Mouse (Mus musculus) intestine, embryonic 14.5 days (tissue): ENCODE measurements around the gene Trim2. TPM values are rescaled to one million over a fixed set of nuclear protein-coding genes. Genes with fewer than 3 reads are reported as not detected.

Source experiments
- ATAC-seq: fragments of 200-750 bp; cut with Nextera tagmentation; replicated peaks from 2 replicates; pipeline ENCODE4 v1.8.0; 2017; ENCODE audit warnings: low read depth, moderate number of reproducible peaks, moderate TSS enrichment, moderate library complexity; ENCODE audit not compliant: low FRiP score, low TSS enrichment
- DNase-seq: peaks from one replicate; pipeline ENCODE4 v3.0.0-alpha.2; 2018; ENCODE audit warnings: low spot score
- H3K27ac ChIP-seq: fragments of 300-500 bp; sonication (generic); 2 replicates; pipeline ENCODE4 v1.5.1; 2014; ENCODE audit warnings: low read depth, mild to moderate bottlenecking, control low read depth
- H3K27me3 ChIP-seq: fragments of 300-500 bp; sonication (generic); replicated peaks from 2 replicates; pipeline ENCODE4 v1.6.1; 2014; ENCODE audit warnings: low read length, control low read depth; ENCODE audit not compliant: control insufficient read depth, insufficient read depth
- H3K36me3 ChIP-seq: fragments of 300-500 bp; sonication (generic); 2 replicates; pipeline ENCODE4 v1.6.1; 2014; ENCODE audit warnings: low read length, control low read depth; ENCODE audit not compliant: control insufficient read depth, insufficient read depth
- H3K4me1 ChIP-seq: fragments of 300-500 bp; sonication (generic); replicated peaks from 2 replicates; pipeline ENCODE4 v1.6.1; 2014; ENCODE audit warnings: low read length, control low read depth, mixed read lengths; ENCODE audit not compliant: control insufficient read depth, insufficient read depth
- H3K4me2 ChIP-seq: fragments of 300-500 bp; sonication (generic); 2 replicates; pipeline ENCODE4 v1.6.1; 2014; ENCODE audit warnings: low read length
- H3K4me3 ChIP-seq: fragments of 300-500 bp; sonication (generic); 2 replicates; pipeline ENCODE4 v1.5.1; 2014; ENCODE audit warnings: low read depth, low read length, control low read depth, mixed read lengths
- H3K9ac ChIP-seq: fragments of 300-500 bp; sonication (generic); 2 replicates; pipeline ENCODE4 v1.6.1; 2014; ENCODE audit warnings: mild to moderate bottlenecking, low read length
- H3K9me3 ChIP-seq: fragments of 300-500 bp; sonication (generic); 2 replicates; pipeline ENCODE4 v1.6.1; 2016; ENCODE audit warnings: low read length, control low read depth; ENCODE audit not compliant: control insufficient read depth
- WGBS: fragments of 180-500 bp; shearing (Covaris S2); extraction: QIAGEN DNeasy Blood & Tissue Kit; methylation state at CpG from one replicate; pipeline ENCODE4 v1.1.7; 2014; 5-methylcytosine and 5-hydroxymethylcytosine counted together
- polyA plus RNA-seq: library from polyadenylated mRNA; unstranded; fragments of >200 nt; fragmentation: Nextera tagmentation; extraction: Ambion mirVana; gene quantifications from 2 replicates; pipeline ENCODE4 v1.2.1, GENCODE M21; 2014

Trim2 gene
- polyA plus RNA-seq, 1 experiment from 2014 or later: 58.1 TPM

DNA sequence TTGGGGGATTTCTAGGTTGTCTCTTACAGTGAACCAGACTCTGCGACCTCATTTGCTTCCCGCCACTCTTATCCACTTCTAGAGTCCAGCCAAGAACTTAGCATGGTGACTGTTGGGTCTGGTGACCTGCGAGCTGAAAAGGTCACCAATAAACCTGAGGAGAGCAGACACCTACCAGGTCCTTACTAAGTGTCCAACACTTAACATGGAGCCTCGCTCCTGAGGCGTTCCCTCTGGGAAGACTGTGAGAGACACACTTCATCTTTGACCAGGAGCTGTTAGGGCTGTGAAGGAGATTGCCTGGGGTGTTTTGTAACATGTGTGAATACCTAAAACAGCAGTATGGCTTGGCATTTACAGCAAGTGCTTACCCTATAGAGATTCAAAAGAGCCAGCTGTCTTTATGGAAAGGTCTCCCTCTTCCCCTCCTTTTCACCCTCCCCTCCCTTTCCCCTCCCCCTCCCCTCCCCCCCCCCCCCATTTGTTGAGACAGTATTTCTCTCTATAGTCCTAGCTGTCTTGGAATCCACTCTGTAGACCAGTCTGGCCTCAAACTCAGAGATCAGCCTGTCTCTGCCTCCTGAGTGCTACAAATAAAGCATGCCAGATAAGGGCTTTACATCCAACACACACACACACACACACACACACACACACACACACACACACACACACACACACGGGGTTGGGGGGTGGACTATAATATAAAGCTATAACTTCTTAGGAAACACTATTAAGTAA is 7.3 kb upstream of the Trim2 start:
- 75% methylated on average over 6 of the region's 6 CpGs for WGBS
- DNase-seq: no peak
- no peak overlapping the region for H3K4me2 ChIP-seq
- no peaks in the 10 kb centered on the region for H3K9me3 ChIP-seq
- H3K9ac ChIP-seq: no peak overlapping the region
- no peak overlapping the region for H3K27ac ChIP-seq
- H3K4me1 ChIP-seq: peaks cover 7% of the 10 kb centered on the region
- no peak overlapping the region for H3K4me3 ChIP-seq
- no peaks in the 10 kb centered on the region for H3K27me3 ChIP-seq
- H3K36me3 ChIP-seq: no peaks in the 10 kb centered on the region
- ATAC-seq: no peak; the same call in 1 of the 2 replicates

DNA sequence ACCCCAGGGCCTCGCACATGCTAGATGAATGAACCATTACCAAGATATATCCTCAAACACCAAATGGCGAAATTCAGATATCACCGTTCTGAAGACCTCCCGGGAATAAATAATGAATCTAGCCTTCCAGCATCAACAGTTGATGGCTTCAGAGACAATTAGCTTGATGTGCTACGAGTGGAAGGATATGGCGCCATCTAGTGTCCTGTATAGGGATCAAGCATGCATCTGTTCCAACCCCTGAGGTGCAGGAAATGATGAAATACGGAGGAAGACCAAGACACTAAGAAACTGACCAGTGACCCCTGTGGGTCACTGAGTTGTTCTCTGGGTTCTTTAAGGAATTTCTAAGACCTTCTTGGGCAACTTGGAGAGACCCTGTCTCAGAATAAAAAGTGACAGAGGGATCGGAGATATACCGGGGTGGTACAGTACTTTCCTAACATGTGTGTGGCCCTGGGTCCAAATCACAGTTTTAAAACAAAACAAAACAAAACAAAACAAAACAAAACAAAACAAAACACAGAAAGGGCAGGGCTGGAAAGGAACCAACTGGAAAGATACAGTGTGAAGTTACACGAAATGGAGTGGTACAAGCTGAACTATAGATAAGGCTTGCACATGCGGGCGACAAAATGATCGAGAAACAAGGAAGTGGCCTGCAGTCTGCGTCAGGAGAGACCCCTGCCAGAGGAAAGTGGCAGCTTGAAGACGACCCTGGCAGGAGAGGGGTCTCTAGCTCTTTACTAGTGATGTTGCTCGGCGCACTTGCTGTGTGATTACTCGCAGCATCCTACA is 6.5 kb upstream of the Trim2 start:
- Histone ChIP-seq H3K9me3 (no peaks in the 10 kb centered on the region), H3K4me2 (no peak overlapping the region), H3K9ac (no peak overlapping the region), H3K4me3 (no peak overlapping the region), H3K36me3 (no peaks in the 10 kb centered on the region), H3K27ac (no peak overlapping the region), H3K27me3 (no peaks in the 10 kb centered on the region), H3K4me1 (peaks cover 7% of the 10 kb centered on the region)
- ATAC-seq: 0 out of 2 replicates have a peak, but pooled peaks have one; percentile 8
- DNase-seq: peak; percentile 74
- 52% methylated on average over 18 of the region's 18 CpGs for WGBS

DNA sequence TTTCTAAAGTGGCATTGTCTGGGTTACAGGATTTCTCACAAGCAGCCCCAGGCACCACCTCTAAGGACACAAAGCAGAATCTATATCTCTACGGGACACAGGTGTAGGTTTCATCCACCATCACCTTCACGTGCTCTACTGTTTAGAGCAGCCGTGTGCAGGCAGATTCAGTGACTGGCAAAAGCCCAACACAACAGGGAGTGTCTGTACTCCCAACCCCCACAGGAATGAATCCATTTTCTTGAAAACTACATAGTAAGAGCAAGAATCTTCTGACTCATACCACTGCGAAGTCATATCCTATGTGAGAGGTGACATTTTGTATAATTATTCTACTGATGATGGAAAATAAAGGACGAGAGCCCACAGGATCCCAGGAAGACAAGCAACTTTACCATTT is 5.6 kb upstream of the Trim2 start:
- Histone ChIP-seq H3K9me3 (no peaks in the 10 kb centered on the region), H3K4me1 (peaks cover 7% of the 10 kb centered on the region), H3K4me3 (no peak overlapping the region), H3K27me3 (no peaks in the 10 kb centered on the region), H3K27ac (no peak overlapping the region), H3K4me2 (no peak overlapping the region), H3K9ac (no peak overlapping the region), H3K36me3 (no peaks in the 10 kb centered on the region)
- DNase-seq (no peak), ATAC-seq (no peak)
- WGBS: 84% methylated on average over 5 of the region's 5 CpGs

DNA sequence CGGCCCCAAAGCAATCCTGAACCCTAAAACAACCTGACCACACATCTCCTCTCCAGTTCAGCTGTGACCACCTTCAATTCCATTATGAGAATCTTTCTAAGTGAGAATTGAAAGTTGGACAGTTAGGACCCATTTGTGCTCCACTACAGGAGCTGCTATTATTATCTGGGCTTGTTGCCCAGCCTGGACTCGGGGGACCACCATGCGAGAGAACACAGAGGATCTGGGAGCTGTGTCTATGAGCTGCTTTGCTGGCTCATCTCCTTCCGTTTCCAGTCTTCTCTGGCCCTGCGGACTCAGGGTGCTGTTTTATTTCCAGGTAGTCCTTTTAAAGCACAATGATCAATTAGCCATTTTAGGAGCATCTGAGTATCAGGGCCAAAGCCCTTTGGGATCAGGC is 839 bp upstream of the Trim2 start:
- H3K9me3 ChIP-seq: no peaks in the 10 kb centered on the region
- 73% methylated on average over 5 of the region's 5 CpGs for WGBS

DNA sequence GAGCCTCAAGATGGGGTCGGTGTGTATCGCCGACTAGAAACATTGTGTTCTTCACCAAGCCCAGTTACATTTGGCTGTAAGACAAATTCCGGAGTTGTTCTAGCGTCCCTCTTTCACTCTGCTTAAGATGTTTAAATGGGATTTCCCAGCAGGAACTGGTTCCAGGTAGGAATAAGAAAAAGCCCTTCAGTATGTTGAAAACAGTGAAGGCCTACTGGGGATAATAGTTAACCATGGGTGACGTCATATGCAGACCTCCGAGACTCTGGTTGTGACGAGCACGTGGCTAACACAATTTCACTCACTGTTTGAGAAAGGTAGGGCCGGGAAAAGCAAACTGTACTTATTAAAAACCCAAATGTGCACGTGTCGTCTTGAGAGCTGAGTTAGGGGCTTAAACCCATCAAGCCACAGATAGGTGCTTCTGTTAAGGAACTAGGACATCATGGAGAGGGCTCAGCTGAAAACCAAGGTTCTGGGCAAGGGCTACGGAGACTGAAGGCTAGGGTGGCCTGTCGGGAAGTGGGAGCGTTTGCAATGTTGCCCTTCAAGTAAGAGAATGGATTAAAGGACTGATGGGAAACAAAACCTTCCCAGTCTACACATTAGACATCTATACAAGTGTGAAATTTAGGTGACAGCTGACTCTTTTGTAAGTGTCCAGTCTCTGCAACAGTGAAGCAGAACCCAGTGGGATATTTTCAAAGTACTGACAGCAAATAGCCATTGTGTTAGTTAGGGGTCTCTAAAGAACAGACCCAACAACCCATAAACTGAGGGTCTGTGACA is 761 bp downstream of the Trim2 start:
- H3K27me3 ChIP-seq: peaks cover 39% of the 10 kb centered on the region
- H3K4me3 ChIP-seq: no peak overlapping the region
- no peak for DNase-seq
- no peak overlapping the region for H3K9ac ChIP-seq
- no peaks in the 10 kb centered on the region for H3K9me3 ChIP-seq
- no peaks in the 10 kb centered on the region; the same call in 1 of the 2 replicates for H3K4me1 ChIP-seq
- H3K4me2 ChIP-seq: no peak overlapping the region
- ATAC-seq: no peak
- no peaks in the 10 kb centered on the region for H3K36me3 ChIP-seq
- WGBS: 48% methylated on average over 15 of the region's 15 CpGs
- no peak overlapping the region for H3K27ac ChIP-seq

More for the DNA sequence above, 839 bp upstream of the Trim2 start:
- Histone ChIP-seq H3K4me3 (no peak overlapping the region), H3K4me2 (no peak overlapping the region), H3K9ac (no peak overlapping the region), H3K36me3 (no peaks in the 10 kb centered on the region), H3K27me3 (peaks cover 39% of the 10 kb centered on the region), H3K27ac (no peak overlapping the region), H3K4me1 (no peaks in the 10 kb centered on the region; the same call in 1 of the 2 replicates)
- ATAC-seq: no peak
- no peak for DNase-seq

DNA sequence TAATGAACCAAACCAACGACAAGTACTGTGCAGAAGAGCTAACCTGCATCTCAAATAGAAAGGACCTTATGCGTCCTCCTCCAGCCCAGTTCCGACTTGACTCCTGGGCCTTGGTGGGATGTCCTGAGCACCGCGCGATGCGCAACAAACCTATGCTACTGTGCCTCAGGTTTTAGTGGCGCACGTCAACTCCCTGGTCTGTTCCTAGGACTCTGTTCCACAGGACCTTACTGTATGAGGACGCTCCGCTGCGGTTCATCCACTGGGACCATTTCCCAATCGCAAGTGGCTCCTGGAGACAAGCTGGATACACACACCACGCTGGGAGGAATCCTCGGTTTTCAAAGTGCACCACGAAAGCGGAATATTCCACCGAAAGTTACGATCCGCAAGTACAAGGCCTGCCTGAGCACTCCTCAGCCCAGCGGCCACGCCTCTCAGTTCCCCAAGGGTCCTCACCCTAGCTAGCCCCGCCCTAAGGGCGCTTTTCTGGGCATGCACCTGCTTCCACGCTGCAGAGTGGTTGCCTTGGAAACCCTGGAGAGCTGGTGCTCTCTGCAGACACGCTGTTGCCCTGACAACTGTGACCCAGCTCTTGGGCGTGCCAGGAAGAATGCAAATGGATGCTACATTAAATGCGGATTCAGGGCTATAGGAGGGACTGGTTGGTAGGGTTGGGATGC is 1.5 kb downstream of the Trim2 start:
- no peaks in the 10 kb centered on the region for H3K36me3 ChIP-seq
- peak; percentile 92 for ATAC-seq
- peak overlapping the region; percentile 57 for H3K4me2 ChIP-seq
- no peak overlapping the region for H3K9ac ChIP-seq
- WGBS: 2% methylated on average over 28 of the region's 28 CpGs
- H3K4me3 ChIP-seq: peak overlapping the region; percentile 35
- DNase-seq: peak; percentile 75
- peaks cover 39% of the 10 kb centered on the region for H3K27me3 ChIP-seq
- H3K27ac ChIP-seq: no peak overlapping the region
- H3K4me1 ChIP-seq: no peaks in the 10 kb centered on the region; the same call in 1 of the 2 replicates
- no peaks in the 10 kb centered on the region for H3K9me3 ChIP-seq

DNA sequence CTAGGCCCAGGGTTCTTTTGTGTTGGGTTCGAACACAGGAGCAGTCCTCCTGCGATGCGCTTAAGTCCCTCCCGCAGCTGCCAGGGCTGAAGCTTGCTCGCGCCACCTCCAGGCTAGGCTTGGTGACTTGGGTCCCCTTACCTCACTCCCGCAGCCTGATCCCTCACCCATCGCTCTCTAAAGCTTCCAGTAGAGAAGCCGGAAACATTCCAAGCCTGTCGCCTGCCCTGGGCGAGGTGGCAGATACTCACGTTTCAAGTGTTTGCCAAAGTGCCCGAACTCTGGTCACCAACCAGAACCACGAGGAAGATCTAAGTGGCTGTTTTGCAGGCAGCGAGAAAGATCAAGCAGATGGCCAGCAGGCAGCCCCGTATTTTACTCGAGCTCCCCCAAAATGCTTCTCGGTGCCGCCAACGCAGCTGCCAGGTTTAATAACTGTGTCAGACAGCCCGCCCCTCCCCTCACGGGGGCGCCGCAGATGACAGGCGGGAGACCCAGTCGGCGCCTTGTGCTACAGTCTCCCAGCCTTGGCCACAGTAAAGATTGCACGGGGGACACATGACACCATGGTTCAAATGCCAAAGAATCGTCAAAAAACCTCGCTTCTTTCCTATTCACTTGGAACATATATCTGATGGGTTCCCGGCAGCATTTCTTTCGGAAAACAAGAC is 2.2 kb downstream of the Trim2 start:
- Histone ChIP-seq H3K9me3 (no peaks in the 10 kb centered on the region), H3K4me3 (peak overlapping the region; percentile 35), H3K4me2 (peak overlapping the region; percentile 57), H3K27ac (no peak overlapping the region), H3K27me3 (peaks cover 39% of the 10 kb centered on the region), H3K4me1 (no peaks in the 10 kb centered on the region; the same call in 1 of the 2 replicates), H3K9ac (no peak overlapping the region), H3K36me3 (no peaks in the 10 kb centered on the region)
- DNase-seq: peak; percentile 78
- 1% methylated on average over 32 of the region's 32 CpGs for WGBS
- 0 out of 2 replicates have a peak, but pooled peaks have one; percentile 53 for ATAC-seq
